Mouse (Mus musculus) kidney, adult 2 months (tissue): Measurements from ENCODE around the gene Efhc1. TPM values are rescaled to one million over a fixed set of nuclear protein-coding genes. Genes with fewer than 3 reads are reported as not detected.

Experiments used
- DNase-seq: peaks from one replicate; pipeline ENCODE4 v3.0.0; 2021
- H3K27ac ChIP-seq: fragments of 200-500 bp; 2 replicates; pipeline ENCODE4 v1.5.1; 2012; ENCODE audit warnings: low read depth, low read length, control low read depth, inconsistent platforms; ENCODE audit not compliant: insufficient read depth
- H3K27me3 ChIP-seq: fragments of 200-500 bp; replicated peaks from 2 replicates; pipeline ENCODE4 v1.6.1; 2012; ENCODE audit warnings: mild to moderate bottlenecking, moderate library complexity, low read length, inconsistent platforms; ENCODE audit not compliant: control insufficient read depth, insufficient read depth
- H3K36me3 ChIP-seq: fragments of 200-500 bp; 2 replicates; pipeline ENCODE4 v1.6.1; 2012; ENCODE audit warnings: mild to moderate bottlenecking, moderate library complexity, low read length, inconsistent platforms; ENCODE audit not compliant: control insufficient read depth, insufficient read depth
- H3K4me1 ChIP-seq: fragments of 200-500 bp; 2 replicates; pipeline ENCODE4 v1.6.1; 2011; ENCODE audit warnings: low read length; ENCODE audit not compliant: control insufficient read depth, insufficient read depth
- H3K4me3 ChIP-seq: fragments of 200-500 bp; 2 replicates; pipeline ENCODE4 v1.5.1; 2011; ENCODE audit warnings: mild to moderate bottlenecking, low read depth, low read length, control low read depth; ENCODE audit not compliant: insufficient read depth
- CTCF ChIP-seq: fragments of 200-500 bp; conservative IDR thresholded peaks from 2 replicates; pipeline ENCODE4 v1.5.1; 2011; ENCODE audit warnings: low read depth, mild to moderate bottlenecking, control low read depth, low read length, moderate library complexity, mixed read lengths; ENCODE audit not compliant: insufficient read depth, insufficient read length
- POLR2A ChIP-seq: fragments of 200-500 bp; IDR thresholded peaks from one replicate; pipeline ENCODE4 v1.6.1; 2011; ENCODE audit warnings: low read depth, low read length, control low read depth
- WGBS: fragments of 180-500 bp; shearing (Covaris S2); methylation state at CpG from one replicate; pipeline ENCODE4 v1.1.7; 2018; 5-methylcytosine and 5-hydroxymethylcytosine counted together
- polyA plus RNA-seq: library from polyadenylated mRNA; depleted of rRNA; stranded (reverse); fragments of >200 nt; gene quantifications from 2 replicates; pipeline ENCODE4 v1.2.3, GENCODE M21; 2012

Gene Efhc1
- polyA plus RNA-seq, 1 experiment, result 0.48 TPM

DNA sequence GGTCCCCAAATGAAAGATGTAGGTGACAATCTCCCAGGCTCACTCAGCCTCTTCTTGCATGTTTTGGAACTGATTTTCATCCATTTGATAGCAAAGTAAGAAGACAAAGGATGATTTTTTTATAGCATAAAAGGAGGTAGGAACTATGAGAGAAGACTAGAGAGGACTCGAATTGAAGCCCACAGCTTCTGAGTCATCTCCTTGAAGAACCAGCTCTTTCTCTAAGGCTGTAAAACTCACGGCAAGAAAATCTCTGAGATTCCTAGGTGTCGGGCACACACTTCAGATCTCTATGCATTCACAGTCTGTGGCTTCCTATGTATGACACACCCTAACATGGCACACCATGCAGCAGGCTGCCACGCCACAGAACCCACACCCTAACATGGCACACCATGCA is 77.6 kb downstream of the Efhc1 start:
- Histone ChIP-seq H3K27me3 (no peaks in the 10 kb centered on the region), H3K36me3 (no peaks in the 10 kb centered on the region), H3K4me1 (no peaks in the 10 kb centered on the region), H3K27ac (no peak overlapping the region), H3K4me3 (no peak overlapping the region)
- 89% methylated on average over 4 of the region's 4 CpGs for WGBS
- TF ChIP-seq CTCF, result no peak
- no peak for TF ChIP-seq POLR2A
- no peak for DNase-seq

DNA sequence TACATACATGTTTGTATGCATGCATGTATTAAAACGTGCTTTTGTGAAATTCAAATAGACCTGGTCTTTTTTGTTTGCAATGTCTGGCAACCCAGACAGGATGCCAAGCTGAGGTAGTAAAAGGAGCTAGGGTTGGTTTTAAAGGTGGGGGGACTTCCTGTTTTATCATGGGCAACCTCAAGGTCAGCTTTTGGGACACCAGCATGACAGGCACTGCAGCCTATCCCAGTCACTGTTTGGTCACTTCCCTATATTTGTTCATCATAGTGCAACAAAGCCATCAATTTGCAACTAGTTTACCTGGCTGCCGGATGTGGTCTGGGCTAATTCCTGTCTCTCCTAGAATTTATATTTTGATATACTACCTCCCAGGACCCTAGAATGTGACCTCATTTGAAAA is 80.2 kb downstream of the Efhc1 start:
- Histone ChIP-seq H3K36me3 (no peaks in the 10 kb centered on the region), H3K27me3 (no peaks in the 10 kb centered on the region), H3K4me1 (no peaks in the 10 kb centered on the region), H3K27ac (no peak overlapping the region), H3K4me3 (no peak overlapping the region)
- 93% methylated on average over 2 of the region's 2 CpGs for WGBS
- TF ChIP-seq CTCF (no peak), POLR2A (no peak)
- DNase-seq, result no peak

DNA sequence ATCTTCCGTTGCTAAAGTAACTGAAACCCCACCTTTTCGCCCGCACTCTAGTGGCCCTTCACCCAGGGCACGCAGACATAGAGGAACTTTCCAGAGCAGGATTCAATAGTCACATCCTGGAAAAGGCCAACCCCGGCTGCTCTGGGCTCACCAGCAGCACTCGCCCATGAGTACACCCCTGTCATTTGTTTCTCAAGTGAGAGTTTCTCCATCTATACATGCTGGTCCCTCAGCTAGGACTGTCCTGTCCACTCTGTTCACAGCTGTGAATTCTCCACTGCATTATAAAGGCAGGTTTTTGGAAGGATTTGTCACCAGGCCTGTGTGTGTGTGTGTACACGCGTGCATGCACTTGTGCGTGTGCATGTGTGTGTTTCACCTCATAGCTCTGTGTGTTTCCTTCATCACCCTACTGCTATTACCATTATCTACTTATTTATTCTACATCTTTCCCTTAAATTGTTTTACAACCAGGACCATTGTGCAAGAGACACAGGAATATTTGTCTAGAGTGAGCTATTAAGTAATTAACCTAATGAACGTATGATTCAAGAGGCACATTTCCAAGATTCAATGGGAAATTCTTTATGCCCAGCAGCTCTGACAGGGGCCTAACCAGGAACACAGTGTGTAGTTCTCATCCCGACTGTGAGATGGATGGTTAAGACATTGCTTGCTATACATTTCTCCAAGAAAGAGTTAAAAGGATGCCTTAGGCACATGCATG is 81.8 kb downstream of the Efhc1 start:
- no peaks in the 10 kb centered on the region for H3K36me3 ChIP-seq
- no peaks in the 10 kb centered on the region for H3K4me1 ChIP-seq
- 86% methylated on average over 11 of the region's 11 CpGs for WGBS
- DNase-seq, result no peak
- no peak overlapping the region for H3K27ac ChIP-seq
- H3K4me3 ChIP-seq, result no peak overlapping the region
- no peaks in the 10 kb centered on the region for H3K27me3 ChIP-seq
- no peak for TF ChIP-seq POLR2A
- no peak for TF ChIP-seq CTCF

DNA sequence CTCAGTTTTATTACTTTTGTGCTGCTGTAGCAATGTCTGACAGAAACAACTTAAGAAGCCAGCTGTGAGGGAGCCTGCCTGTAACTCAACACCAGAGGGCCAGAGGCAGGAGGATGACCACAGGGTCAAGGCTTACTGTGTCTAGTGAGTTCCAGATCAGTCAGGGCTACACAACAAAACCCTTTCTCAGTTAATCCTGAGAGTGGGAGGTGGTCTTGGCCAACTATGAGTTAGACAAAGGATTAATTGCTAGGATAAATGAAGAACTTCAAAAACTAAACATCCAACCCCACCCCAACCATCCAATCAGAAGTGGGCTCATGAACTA is 82.3 kb downstream of the Efhc1 start:
- Histone ChIP-seq H3K4me3 (no peak overlapping the region), H3K27ac (no peak overlapping the region), H3K4me1 (no peaks in the 10 kb centered on the region), H3K36me3 (no peaks in the 10 kb centered on the region), H3K27me3 (no peaks in the 10 kb centered on the region)
- TF ChIP-seq POLR2A (no peak), CTCF (no peak)
- DNase-seq, result no peak

DNA sequence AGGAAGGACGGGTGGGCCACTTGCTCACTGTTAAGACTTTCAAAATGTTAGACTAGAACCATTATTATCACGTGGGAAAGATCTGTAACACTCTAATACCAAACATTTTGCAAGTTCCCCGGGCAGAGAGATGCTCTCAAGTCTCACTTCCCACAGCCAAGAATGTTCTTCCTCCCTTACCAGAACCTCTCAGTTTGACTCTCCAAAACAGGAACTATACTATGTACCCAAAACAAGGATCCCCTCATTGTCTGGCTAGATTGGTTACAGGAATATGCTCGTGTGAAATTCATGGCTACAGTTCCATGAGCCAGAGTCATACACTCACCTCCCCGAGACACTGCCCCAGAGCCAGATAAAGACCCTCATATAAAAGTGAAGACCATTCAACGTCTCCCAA is 84.5 kb downstream of the Efhc1 start:
- no peaks in the 10 kb centered on the region for H3K27me3 ChIP-seq
- WGBS, result 84% methylated on average over 6 of the region's 6 CpGs
- no peak overlapping the region for H3K4me3 ChIP-seq
- TF ChIP-seq POLR2A (no peak), CTCF (no peak)
- H3K36me3 ChIP-seq, result no peaks in the 10 kb centered on the region
- no peaks in the 10 kb centered on the region for H3K4me1 ChIP-seq
- no peak for DNase-seq
- no peak overlapping the region for H3K27ac ChIP-seq

DNA sequence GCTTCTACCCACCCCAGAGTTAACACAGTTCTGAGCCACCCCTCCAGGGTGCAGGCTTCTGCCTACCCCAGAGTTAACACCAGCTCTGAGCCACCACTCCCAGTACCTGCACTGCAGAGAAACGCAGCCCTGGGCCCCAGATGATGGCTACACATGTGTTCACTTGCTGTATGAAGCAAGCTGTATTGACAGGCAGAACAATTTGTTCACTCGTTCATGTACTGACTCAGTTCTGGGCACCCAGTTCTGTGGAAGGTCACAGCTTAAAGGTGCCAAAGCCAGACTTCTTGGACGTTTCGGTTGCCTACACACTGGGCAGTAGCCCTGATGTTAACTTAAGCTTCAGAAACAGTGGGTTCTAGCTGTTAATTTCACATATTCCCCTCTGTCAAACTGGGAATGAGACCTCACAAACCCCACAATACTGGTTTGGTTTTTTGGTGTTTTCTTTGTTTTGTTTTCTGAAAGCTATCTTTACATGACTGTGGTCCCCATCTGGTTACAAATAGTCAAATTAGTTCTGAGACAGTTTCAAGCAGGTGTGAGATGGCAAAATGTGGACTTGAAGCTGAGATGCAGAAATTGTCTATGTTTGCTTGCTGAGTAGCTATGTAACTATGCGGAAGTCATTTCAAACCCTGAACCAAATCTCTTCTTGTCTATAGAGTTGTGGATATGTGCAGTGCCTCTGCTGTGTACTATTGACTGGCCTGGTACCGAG is 86.6 kb downstream of the Efhc1 start:
- Histone ChIP-seq H3K4me3 (no peak overlapping the region), H3K27me3 (no peaks in the 10 kb centered on the region), H3K36me3 (no peaks in the 10 kb centered on the region), H3K27ac (no peak overlapping the region), H3K4me1 (no peaks in the 10 kb centered on the region)
- no peak for DNase-seq
- no peak for TF ChIP-seq CTCF
- TF ChIP-seq POLR2A, result no peak
- WGBS, result 89% methylated on average over 6 of the region's 6 CpGs

DNA sequence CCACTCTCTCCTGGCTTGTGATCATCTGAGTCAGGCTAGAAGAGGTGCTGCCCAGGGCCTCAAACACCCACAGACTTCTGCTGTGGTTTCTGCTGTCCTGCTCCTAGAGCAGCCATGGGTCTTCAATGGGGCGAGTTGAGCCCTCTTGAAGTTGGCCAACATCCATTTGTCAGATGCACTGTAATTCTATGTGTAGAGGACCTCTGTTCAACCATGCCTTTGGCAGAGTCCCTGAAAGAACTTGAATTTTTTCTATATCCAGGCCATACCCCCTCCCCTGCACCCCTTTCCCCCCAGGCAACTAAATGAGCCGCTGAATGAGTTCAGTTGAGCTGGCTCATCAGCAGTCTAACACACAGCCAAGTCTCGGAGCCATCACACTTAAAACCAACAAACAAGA is 88.1 kb downstream of the Efhc1 start:
- Histone ChIP-seq H3K4me3 (no peak overlapping the region), H3K27me3 (no peaks in the 10 kb centered on the region), H3K4me1 (no peaks in the 10 kb centered on the region), H3K27ac (no peak overlapping the region), H3K36me3 (no peaks in the 10 kb centered on the region)
- 94% methylated on average over 3 of the region's 3 CpGs for WGBS
- no peak for TF ChIP-seq CTCF
- no peak for TF ChIP-seq POLR2A
- no peak for DNase-seq
